Mouse (Mus musculus) C2C12 (cell line): ENCODE measurements around the gene Smad6. TPM values are rescaled to one million over a fixed set of nuclear protein-coding genes. Genes with fewer than 3 reads are reported as not detected.

Experiments
- H3K27me3 ChIP-seq: one replicate; pipeline ENCODE4 v1.6.1; 2011; ENCODE audit not compliant: control insufficient read depth, insufficient read depth, insufficient read length
- H3K36me3 ChIP-seq: one replicate; pipeline ENCODE4 v1.6.1; 2011; ENCODE audit not compliant: control insufficient read depth, insufficient read depth
- H3K4me3 ChIP-seq: one replicate; pipeline ENCODE4 v1.5.1; 2011; ENCODE audit warnings: mild to moderate bottlenecking, control low read depth; ENCODE audit not compliant: poor library complexity, insufficient read depth, severe bottlenecking
- H3K79me2 ChIP-seq: one replicate; pipeline ENCODE4 v1.6.1; 2011; ENCODE audit not compliant: control insufficient read depth, insufficient read depth
- H3K79me3 ChIP-seq: one replicate; pipeline ENCODE4 v1.6.1; 2011; ENCODE audit warnings: low read depth, control low read depth
- H3ac ChIP-seq: one replicate; pipeline ENCODE3; 2011; ENCODE audit warnings: low read depth; ENCODE audit not compliant: control insufficient read depth, insufficient read length
- CEBPB ChIP-seq: IDR thresholded peaks from one replicate; pipeline ENCODE4 v1.6.1; 2011; ENCODE audit warnings: low read depth, mild to moderate bottlenecking, control low read depth, moderate library complexity
- CTCF ChIP-seq: IDR thresholded peaks from one replicate; pipeline ENCODE4 v1.5.1; 2011; ENCODE audit not compliant: control insufficient read depth, insufficient read depth, insufficient read length
- FOSL1 ChIP-seq: IDR thresholded peaks from one replicate; pipeline ENCODE4 v1.8.0; 2011; ENCODE audit warnings: mild to moderate bottlenecking, low read length; ENCODE audit not compliant: poor library complexity, insufficient read depth, severe bottlenecking
- MAX ChIP-seq: IDR thresholded peaks from one replicate; pipeline ENCODE4 v1.6.1; 2011; ENCODE audit warnings: mild to moderate bottlenecking, control low read depth
- MYOD1 ChIP-seq: IDR thresholded peaks from one replicate; pipeline ENCODE4 v1.6.1; 2011; ENCODE audit warnings: low read depth; ENCODE audit not compliant: control insufficient read depth, insufficient read length
- MYOG ChIP-seq: IDR thresholded peaks from one replicate; pipeline ENCODE4 v1.6.1; 2011; ENCODE audit not compliant: control insufficient read depth, insufficient read length; ENCODE audit errors: extremely low read depth
- USF1 ChIP-seq: IDR thresholded peaks from one replicate; pipeline ENCODE4 v1.6.1; 2011; ENCODE audit warnings: low read depth, mild to moderate bottlenecking, control low read depth, moderate library complexity
- polyA plus RNA-seq: library from polyadenylated mRNA; unstranded; fragments of >200 nt; fragmentation: generic; extraction: Trizol; gene quantifications from one replicate; pipeline ENCODE4 v1.2.1, GENCODE M21; 2012; ENCODE audit warnings: missing spikeins

Smad6 gene
- polyA plus RNA-seq, 1 experiment: 15.4 TPM

- no peak overlapping the region for H3K4me3 ChIP-seq
- no peaks in the 10 kb centered on the region for H3K27me3 ChIP-seq
- no peaks in the 10 kb centered on the region for H3K79me2 ChIP-seq
- TF ChIP-seq CTCF: peak; percentile 61
- TF ChIP-seq MYOG: no peak
- no peak for TF ChIP-seq MAX
- no peak overlapping the region for H3ac ChIP-seq
- H3K79me3 ChIP-seq: no peaks in the 10 kb centered on the region
- H3K36me3 ChIP-seq: no peaks in the 10 kb centered on the region
Observed at GRCm38 (mm10) chr9:63959129-63959932, 62.5 kb downstream of the Smad6 start.

GRCm38 (mm10) chr9:63958337-63959030 lies 63.4 kb downstream of the Smad6 start:
- Histone ChIP-seq H3K4me3 (no peak overlapping the region), H3K79me3 (no peaks in the 10 kb centered on the region), H3K79me2 (no peaks in the 10 kb centered on the region), H3K36me3 (no peaks in the 10 kb centered on the region), H3ac (no peak overlapping the region), H3K27me3 (no peaks in the 10 kb centered on the region)
- TF ChIP-seq MYOD1 (no peak), USF1 (no peak), MAX (no peak)

GRCm38 (mm10) chr9:63957647-63958185 lies 64.1 kb downstream of the Smad6 start:
- H3ac ChIP-seq: no peak overlapping the region
- no peaks in the 10 kb centered on the region for H3K79me2 ChIP-seq
- peaks cover under 1% of the 10 kb centered on the region for H3K36me3 ChIP-seq
- H3K27me3 ChIP-seq: no peaks in the 10 kb centered on the region
- no peaks in the 10 kb centered on the region for H3K79me3 ChIP-seq
- H3K4me3 ChIP-seq: no peak overlapping the region
- TF ChIP-seq FOSL1 (no peak), MYOG (no peak), CTCF (no peak), MYOD1 (no peak), USF1 (no peak)

GRCm38 (mm10) chr9:63956052-63956451 lies 65.8 kb downstream of the Smad6 start:
- TF ChIP-seq MYOG: no peak
- TF ChIP-seq CTCF: peak; percentile 78
- Histone ChIP-seq H3K79me3 (no peaks in the 10 kb centered on the region), H3K79me2 (no peaks in the 10 kb centered on the region), H3K4me3 (no peak overlapping the region), H3ac (no peak overlapping the region), H3K36me3 (peaks cover 6% of the 10 kb centered on the region), H3K27me3 (no peaks in the 10 kb centered on the region)

GRCm38 (mm10) chr9:63953691-63954090 lies 68.2 kb downstream of the Smad6 start:
- no peaks in the 10 kb centered on the region for H3K27me3 ChIP-seq
- no peaks in the 10 kb centered on the region for H3K79me2 ChIP-seq
- no peaks in the 10 kb centered on the region for H3K79me3 ChIP-seq
- TF ChIP-seq USF1: no peak
- no peak for TF ChIP-seq FOSL1
- TF ChIP-seq MAX: no peak
- TF ChIP-seq CTCF: no peak
- TF ChIP-seq MYOG: no peak
- TF ChIP-seq MYOD1: no peak
- no peak for TF ChIP-seq CEBPB
- H3K4me3 ChIP-seq: no peak overlapping the region
- peaks cover 6% of the 10 kb centered on the region for H3K36me3 ChIP-seq
- no peak overlapping the region for H3ac ChIP-seq

- Histone ChIP-seq H3ac (no peak overlapping the region), H3K79me3 (no peaks in the 10 kb centered on the region), H3K4me3 (no peak overlapping the region), H3K79me2 (no peaks in the 10 kb centered on the region), H3K36me3 (peaks cover 6% of the 10 kb centered on the region), H3K27me3 (no peaks in the 10 kb centered on the region)
- TF ChIP-seq MAX: no peak
- TF ChIP-seq CEBPB: no peak
- no peak for TF ChIP-seq CTCF
- no peak for TF ChIP-seq MYOG
- no peak for TF ChIP-seq MYOD1
- no peak for TF ChIP-seq USF1
- no peak for TF ChIP-seq FOSL1
Observed at GRCm38 (mm10) chr9:63952591-63952990, 69.3 kb downstream of the Smad6 start.
